Mouse (Mus musculus) spleen, adult 2 months (tissue): ENCODE results near the gene Pdss2.

Source experiments
- CTCF ChIP-seq: fragments of 200-500 bp; IDR thresholded peaks from 2 replicates; pipeline ENCODE4 v1.5.1; 2011; ENCODE audit warnings: mild to moderate bottlenecking, inconsistent platforms; ENCODE audit not compliant: insufficient read depth, insufficient read length, insufficient replicate concordance; ENCODE audit errors: extremely low read depth
- POLR2A ChIP-seq: fragments of 200-500 bp; IDR thresholded peaks from 2 replicates; pipeline ENCODE4 v1.6.1; 2011; ENCODE audit warnings: low read depth, low read length, inconsistent platforms

GRCm38 (mm10) chr10:43217361-43217900 is 3.9 kb upstream of the Pdss2 start:
- no peak for TF ChIP-seq CTCF
- TF ChIP-seq POLR2A = no peak
